In the genomic region with DNA sequence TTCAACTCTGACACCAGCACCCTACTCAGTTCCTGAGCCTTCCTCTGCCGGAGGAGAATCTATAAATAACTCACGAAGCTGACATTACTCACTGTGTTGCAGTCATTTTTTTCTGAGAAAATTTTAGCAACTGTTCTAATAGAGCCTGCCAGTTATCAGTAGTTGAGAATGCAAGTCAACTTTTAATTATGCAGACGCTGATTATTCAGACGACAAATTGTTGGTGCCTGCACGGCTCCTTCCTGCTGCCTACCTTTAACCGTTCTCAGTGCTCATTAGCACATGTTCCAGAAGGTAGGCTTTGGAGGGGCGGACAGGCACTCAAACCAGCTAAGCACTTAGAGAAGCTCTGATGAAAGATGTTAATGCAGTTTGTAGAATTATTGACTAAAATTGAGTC, we compare ENCODE assay signal across 32 mouse cellular contexts. TPM values are rescaled to one million over a fixed set of nuclear protein-coding genes. Genes with fewer than 3 reads are reported as not detected.
A peak's percentile ranks its signal among the peaks of the same experiment; 100 is the strongest.
DNase-seq lines count a peak whose midpoint lies in the region; ATAC-seq and TF ChIP-seq lines count a peak whose summit lies in the region.
"Had no signal": no experiment of that assay in that cellular context is flagged by ENCODE, and none has a peak within 500 bp of the region (broad histone marks: within the 10 kb centered on the region; RNA-seq: fewer than 3 reads in every experiment).

No protein-coding gene starts in this region.

- TF ChIP-seq CTCF in midbrain, postnatal 0 days (IDR thresholded peaks at IDR 0.05), result no peak

- ATAC-seq in forebrain, embryonic 14.5 days, result no peak
- ATAC-seq in heart, embryonic 14.5 days (ENCODE audit: insufficient number of reproducible peaks, insufficient read depth, low FRiP score, low read depth), result no peak
- no peak for ATAC-seq in midbrain, postnatal 0 days (ENCODE audit: low FRiP score)
- ATAC-seq in midbrain, embryonic 16.5 days, result no peak
- ATAC-seq: inflammation-experienced regulatory T-cells, adult 6 months; Patski had no signal

- H3K9ac ChIP-seq in forebrain, embryonic 14.5 days (ENCODE audit: low read length), result no peak overlapping the region
- peak overlapping the region; percentile 21; the same call in 1 of the 2 replicates for H3K9ac ChIP-seq in heart, embryonic 14.5 days (ENCODE audit: low read length)
- H3K9ac ChIP-seq in midbrain, postnatal 0 days (replicated peaks; ENCODE audit: low read length, poor library complexity, severe bottlenecking), result no peak overlapping the region
- no peak overlapping the region for H3K9ac ChIP-seq in midbrain, embryonic 16.5 days (ENCODE audit: low read depth, low read length)
- H3K9ac ChIP-seq: embryonic facial prominence, embryonic 13.5 days; hindbrain, embryonic 15.5 days; limb, embryonic 12.5 days; liver, embryonic 15.5 days; lung, embryonic 14.5 days; neural tube, embryonic 12.5 days had no signal

- no peak overlapping the region for H3K4me2 ChIP-seq in forebrain, embryonic 14.5 days (ENCODE audit: low read length)
- H3K4me2 ChIP-seq in heart, embryonic 14.5 days (ENCODE audit: low read length), result peak overlapping the region; percentile 42
- H3K4me2 ChIP-seq in midbrain, postnatal 0 days (ENCODE audit: low read depth, low read length, poor library complexity, severe bottlenecking), result no peak overlapping the region
- no peak overlapping the region for H3K4me2 ChIP-seq in midbrain, embryonic 16.5 days (ENCODE audit: low read length)
- H3K4me2 ChIP-seq: embryonic facial prominence, embryonic 13.5 days; heart, embryonic 11.5 days; hindbrain, embryonic 15.5 days; limb, embryonic 12.5 days; liver, embryonic 15.5 days; lung, embryonic 14.5 days; neural tube, embryonic 12.5 days had no signal

- H3K4me3 ChIP-seq in forebrain, embryonic 14.5 days (ENCODE audit: low read depth, low read length), result no peak overlapping the region
- no peak overlapping the region for H3K4me3 ChIP-seq in forebrain, embryonic 10.5 days
- no peak overlapping the region for H3K4me3 ChIP-seq in heart, embryonic 14.5 days (ENCODE audit: control insufficient read depth in 1 of 2, insufficient read depth in 1 of 2, low read depth in 1 of 2, low read length in 2 of 2)
- no peak overlapping the region for H3K4me3 ChIP-seq in heart, embryonic 10.5 days
- no peak overlapping the region for H3K4me3 ChIP-seq in midbrain, postnatal 0 days (ENCODE audit: low read depth, low read length)
- no peak overlapping the region for H3K4me3 ChIP-seq in midbrain, embryonic 16.5 days (ENCODE audit: low read depth, low read length)
- H3K4me3 ChIP-seq: embryonic facial prominence, embryonic 13.5 days; hindbrain, embryonic 10.5 days; hindbrain, embryonic 15.5 days; left cerebral cortex, adult 2 months; limb, embryonic 12.5 days; liver, embryonic 15.5 days; neural tube, embryonic 12.5 days had no signal

- H3K27ac ChIP-seq in forebrain, embryonic 14.5 days (ENCODE audit: low read depth, low read length), result 0 out of 2 replicates have a peak overlapping the region, but pooled peaks have one; percentile 27
- no peak overlapping the region for H3K27ac ChIP-seq in forebrain, embryonic 10.5 days
- H3K27ac ChIP-seq in heart, embryonic 14.5 days (replicated peaks in 1 of 2; ENCODE audit: control insufficient read depth in 1 of 2, insufficient read depth in 1 of 2, low read depth in 2 of 2, low read length in 2 of 2), result peak overlapping the region in 1 of 2 experiments; percentile 15; a peak in 2 of 4 replicates
- no peak overlapping the region for H3K27ac ChIP-seq in heart, embryonic 10.5 days
- peak overlapping the region; percentile 47; the same call in 1 of the 2 replicates for H3K27ac ChIP-seq in midbrain, postnatal 0 days (ENCODE audit: low read depth, low read length)
- no peak overlapping the region; the same call in 1 of the 2 replicates for H3K27ac ChIP-seq in midbrain, embryonic 16.5 days (ENCODE audit: low read length)
- H3K27ac ChIP-seq: embryonic facial prominence, embryonic 13.5 days; hindbrain, embryonic 10.5 days; hindbrain, embryonic 15.5 days; limb, embryonic 12.5 days; liver, embryonic 15.5 days; neural tube, embryonic 12.5 days had no signal

- no peaks in the 10 kb centered on the region for H3K27me3 ChIP-seq in forebrain, embryonic 14.5 days (replicated peaks; ENCODE audit: control insufficient read depth, insufficient read depth, low read length)
- no peaks in the 10 kb centered on the region for H3K27me3 ChIP-seq in forebrain, embryonic 10.5 days (ENCODE audit: poor library complexity, severe bottlenecking)
- H3K27me3 ChIP-seq in heart, embryonic 14.5 days (ENCODE audit: control insufficient read depth, insufficient read depth, low read length), result no peaks in the 10 kb centered on the region
- H3K27me3 ChIP-seq in heart, embryonic 10.5 days (ENCODE audit: insufficient read depth, poor library complexity, severe bottlenecking), result no peaks in the 10 kb centered on the region
- no peaks in the 10 kb centered on the region for H3K27me3 ChIP-seq in midbrain, postnatal 0 days (ENCODE audit: insufficient read depth, low read length)
- no peaks in the 10 kb centered on the region for H3K27me3 ChIP-seq in midbrain, embryonic 16.5 days (ENCODE audit: control insufficient read depth, insufficient read depth, low read depth, low read length)
- H3K27me3 ChIP-seq: embryonic facial prominence, embryonic 13.5 days; hindbrain, embryonic 15.5 days; limb, embryonic 12.5 days; liver, embryonic 15.5 days; neural tube, embryonic 12.5 days; Patski had no signal

- DNase-seq in forebrain, embryonic 14.5 days (ENCODE audit: low spot score), result peak; percentile 15
- no peak for DNase-seq in forebrain, embryonic 10.5 days (ENCODE audit: extremely low spot score, low spot score)
- DNase-seq in heart, embryonic 10.5 days (ENCODE audit: low spot score), result no peak
- no peak for DNase-seq in midbrain, postnatal 0 days (ENCODE audit: low spot score)
- no peak for DNase-seq in urinary bladder, postnatal 10 days (ENCODE audit: low spot score)
- DNase-seq: adrenal gland, postnatal 10 days; cerebellum, adult 11-12 months; cerebellum, adult 9-11 months; gastrocnemius, postnatal 25 days; kidney, adult 11 months; kidney, postnatal 14 days; lung, embryonic 14.5 days; lung, postnatal 14 days; midbrain, embryonic 14.5 days; right cerebral cortex, adult 18-20 months; spleen, adult 18-20 months; thymus, adult 18-20 months; thymus, postnatal 25 days had no signal

- no peaks in the 10 kb centered on the region for H3K4me1 ChIP-seq in forebrain, embryonic 14.5 days (ENCODE audit: control insufficient read depth, insufficient read depth, low read length)
- no peaks in the 10 kb centered on the region for H3K4me1 ChIP-seq in forebrain, embryonic 10.5 days
- H3K4me1 ChIP-seq in heart, embryonic 14.5 days (ENCODE audit: control insufficient read depth in 2 of 2, insufficient read depth in 2 of 2, low read length in 2 of 2), result peaks cover 2 to 15% of the 10 kb centered on the region in 2 experiments
- H3K4me1 ChIP-seq in heart, embryonic 10.5 days, result peaks cover 15% of the 10 kb centered on the region
- no peaks in the 10 kb centered on the region for H3K4me1 ChIP-seq in midbrain, postnatal 0 days (ENCODE audit: insufficient read depth, low read length)
- peaks cover 7% of the 10 kb centered on the region for H3K4me1 ChIP-seq in midbrain, embryonic 16.5 days (ENCODE audit: control insufficient read depth, insufficient read depth, low read length)
- H3K4me1 ChIP-seq: embryonic facial prominence, embryonic 13.5 days; hindbrain, embryonic 10.5 days; hindbrain, embryonic 15.5 days; limb, embryonic 12.5 days; neural tube, embryonic 12.5 days had no signal

- 59% methylated on average over 7 of the region's 7 CpGs for WGBS in forebrain, embryonic 14.5 days
- 90% methylated on average over 7 of the region's 7 CpGs for WGBS in forebrain, embryonic 10.5 days
- WGBS in heart, embryonic 14.5 days, result 29% methylated on average over 7 of the region's 7 CpGs
- WGBS in heart, embryonic 10.5 days, result 63% methylated on average over 7 of the region's 7 CpGs
- WGBS in midbrain, postnatal 0 days, result 72% methylated on average over 7 of the region's 7 CpGs
- 72% methylated on average over 7 of the region's 7 CpGs for WGBS in midbrain, embryonic 16.5 days

- H3K36me3 ChIP-seq in forebrain, embryonic 14.5 days (ENCODE audit: control insufficient read depth, insufficient read depth, low read length), result peaks cover 2% of the 10 kb centered on the region; the same call in 1 of the 2 replicates
- peaks cover 4% of the 10 kb centered on the region for H3K36me3 ChIP-seq in forebrain, embryonic 10.5 days (replicated peaks)
- peaks cover 16% of the 10 kb centered on the region; the same call in 1 of the 2 replicates for H3K36me3 ChIP-seq in heart, embryonic 14.5 days (ENCODE audit: control insufficient read depth, insufficient read depth, low read length)
- peaks cover 19% of the 10 kb centered on the region; the same call in 1 of the 2 replicates for H3K36me3 ChIP-seq in heart, embryonic 10.5 days
- no peaks in the 10 kb centered on the region for H3K36me3 ChIP-seq in midbrain, postnatal 0 days (ENCODE audit: insufficient read depth, low read length)
- no peaks in the 10 kb centered on the region; the same call in 1 of the 2 replicates for H3K36me3 ChIP-seq in midbrain, embryonic 16.5 days (ENCODE audit: control insufficient read depth, insufficient read depth, low read length)
- H3K36me3 ChIP-seq: hindbrain, embryonic 15.5 days; liver, embryonic 15.5 days; neural tube, embryonic 12.5 days had no signal

- no peaks in the 10 kb centered on the region for H3K9me3 ChIP-seq in forebrain, embryonic 14.5 days (replicated peaks; ENCODE audit: control insufficient read depth, low read length)
- H3K9me3 ChIP-seq in forebrain, embryonic 10.5 days, result no peaks in the 10 kb centered on the region
- no peaks in the 10 kb centered on the region for H3K9me3 ChIP-seq in heart, embryonic 14.5 days (ENCODE audit: control insufficient read depth, low read length)
- H3K9me3 ChIP-seq in heart, embryonic 10.5 days, result no peaks in the 10 kb centered on the region
- H3K9me3 ChIP-seq in midbrain, postnatal 0 days (ENCODE audit: low read length), result no peaks in the 10 kb centered on the region
- H3K9me3 ChIP-seq in midbrain, embryonic 16.5 days (replicated peaks; ENCODE audit: control insufficient read depth, low read length, poor library complexity, severe bottlenecking), result no peaks in the 10 kb centered on the region
- H3K9me3 ChIP-seq: embryonic facial prominence, embryonic 13.5 days; hindbrain, embryonic 10.5 days; hindbrain, embryonic 15.5 days; limb, embryonic 12.5 days; liver, embryonic 15.5 days; neural tube, embryonic 12.5 days had no signal

RNA-seq across cellular contexts. Expression of a gene that starts 25.0 kb away (rescaled TPM):
- polyA plus RNA-seq in forebrain, embryonic 14.5 days (2014; fragmentation: Nextera tagmentation; extraction: Ambion mirVana), result 23.6 and 35.0 TPM in 2 replicates
- polyA plus RNA-seq in forebrain, embryonic 10.5 days (2016; fragmentation: Nextera tagmentation; extraction: Ambion mirVana), result 105 and 108 TPM in 2 replicates
- 27.8 and 32.4 TPM in 2 replicates for polyA plus RNA-seq in heart, embryonic 14.5 days (2014; fragmentation: Nextera tagmentation; extraction: Ambion mirVana)
- 53.6 and 168 TPM in 2 replicates for polyA plus RNA-seq in heart, embryonic 10.5 days (2016; fragmentation: Nextera tagmentation; extraction: Ambion mirVana)
- 50.6 and 92.0 TPM in 2 replicates for total RNA-seq in midbrain, postnatal 0 days (2014; rRNA removed)
- polyA plus RNA-seq in midbrain, postnatal 0 days (2015; fragmentation: Nextera tagmentation; extraction: Ambion mirVana), result 34.3 and 44.6 TPM in 2 replicates
- polyA plus RNA-seq in midbrain, embryonic 16.5 days (2015; fragmentation: Nextera tagmentation; extraction: Ambion mirVana), result 28.5 and 31.8 TPM in 2 replicates
- total RNA-seq: MEL had no signal

RNA-seq across cellular contexts. Expression of a gene that starts 41.9 kb away (rescaled TPM):
- not detected in 2 replicates for polyA plus RNA-seq in forebrain, embryonic 14.5 days (2014; fragmentation: Nextera tagmentation; extraction: Ambion mirVana)
- 0.06 TPM in 1 of 2 replicates, not detected in the other for polyA plus RNA-seq in forebrain, embryonic 10.5 days (2016; fragmentation: Nextera tagmentation; extraction: Ambion mirVana)
- polyA plus RNA-seq in heart, embryonic 14.5 days (2014; fragmentation: Nextera tagmentation; extraction: Ambion mirVana), result not detected in 2 replicates
- 3.6 and 98.2 TPM in 2 replicates for polyA plus RNA-seq in heart, embryonic 10.5 days (2016; fragmentation: Nextera tagmentation; extraction: Ambion mirVana)
- total RNA-seq in midbrain, postnatal 0 days (2014; rRNA removed), result not detected in 2 replicates
- polyA plus RNA-seq in midbrain, postnatal 0 days (2015; fragmentation: Nextera tagmentation; extraction: Ambion mirVana), result 0.11 TPM in 1 of 2 replicates, not detected in the other
- polyA plus RNA-seq in midbrain, embryonic 16.5 days (2015; fragmentation: Nextera tagmentation; extraction: Ambion mirVana), result not detected in 2 replicates
- total RNA-seq: gastrocnemius, postnatal 25 days; left cerebral cortex, postnatal 25 days; MEL had no signal
- polyA plus RNA-seq: hindbrain, embryonic 10.5 days; inflammation-experienced regulatory T-cells, adult 6 months; midbrain, embryonic 14.5 days had no signal

RNA-seq across cellular contexts. Expression of a gene that starts 49.2 kb away (rescaled TPM):
- 10.7 and 12.1 TPM in 2 replicates for polyA plus RNA-seq in forebrain, embryonic 14.5 days (2014; fragmentation: Nextera tagmentation; extraction: Ambion mirVana)
- 18.5 and 20.4 TPM in 2 replicates for polyA plus RNA-seq in forebrain, embryonic 10.5 days (2016; fragmentation: Nextera tagmentation; extraction: Ambion mirVana)
- polyA plus RNA-seq in heart, embryonic 14.5 days (2014; fragmentation: Nextera tagmentation; extraction: Ambion mirVana), result 13.8 and 15.2 TPM in 2 replicates
- 13.6 and 15.3 TPM in 2 replicates for polyA plus RNA-seq in heart, embryonic 10.5 days (2016; fragmentation: Nextera tagmentation; extraction: Ambion mirVana)
- total RNA-seq in midbrain, postnatal 0 days (2014; rRNA removed), result 11.0 and 16.7 TPM in 2 replicates
- 15.2 and 16.8 TPM in 2 replicates for polyA plus RNA-seq in midbrain, postnatal 0 days (2015; fragmentation: Nextera tagmentation; extraction: Ambion mirVana)
- 17.3 TPM in 2 replicates for polyA plus RNA-seq in midbrain, embryonic 16.5 days (2015; fragmentation: Nextera tagmentation; extraction: Ambion mirVana)

RNA-seq across cellular contexts. Expression of a gene that starts 49.3 kb away (rescaled TPM):
- 64.5 and 74.2 TPM in 2 replicates for polyA plus RNA-seq in forebrain, embryonic 14.5 days (2014; fragmentation: Nextera tagmentation; extraction: Ambion mirVana)
- 194 and 213 TPM in 2 replicates for polyA plus RNA-seq in forebrain, embryonic 10.5 days (2016; fragmentation: Nextera tagmentation; extraction: Ambion mirVana)
- 82.8 and 87.4 TPM in 2 replicates for polyA plus RNA-seq in heart, embryonic 14.5 days (2014; fragmentation: Nextera tagmentation; extraction: Ambion mirVana)
- 127 and 143 TPM in 2 replicates for polyA plus RNA-seq in heart, embryonic 10.5 days (2016; fragmentation: Nextera tagmentation; extraction: Ambion mirVana)
- 35.9 and 47.6 TPM in 2 replicates for total RNA-seq in midbrain, postnatal 0 days (2014; rRNA removed)
- 43.8 TPM in 2 replicates for polyA plus RNA-seq in midbrain, postnatal 0 days (2015; fragmentation: Nextera tagmentation; extraction: Ambion mirVana)
- 50.6 and 50.7 TPM in 2 replicates for polyA plus RNA-seq in midbrain, embryonic 16.5 days (2015; fragmentation: Nextera tagmentation; extraction: Ambion mirVana)

RNA-seq across cellular contexts. Expression of a gene that starts 57.1 kb away (rescaled TPM):
- polyA plus RNA-seq in forebrain, embryonic 14.5 days (2014; fragmentation: Nextera tagmentation; extraction: Ambion mirVana), result 4.9 and 6.9 TPM in 2 replicates
- polyA plus RNA-seq in forebrain, embryonic 10.5 days (2016; fragmentation: Nextera tagmentation; extraction: Ambion mirVana), result 5.8 and 6.4 TPM in 2 replicates
- 3.1 and 3.7 TPM in 2 replicates for polyA plus RNA-seq in heart, embryonic 14.5 days (2014; fragmentation: Nextera tagmentation; extraction: Ambion mirVana)
- 6.9 and 7.6 TPM in 2 replicates for polyA plus RNA-seq in heart, embryonic 10.5 days (2016; fragmentation: Nextera tagmentation; extraction: Ambion mirVana)
- total RNA-seq in midbrain, postnatal 0 days (2014; rRNA removed), result 17.4 and 29.7 TPM in 2 replicates
- 4.5 and 4.8 TPM in 2 replicates for polyA plus RNA-seq in midbrain, postnatal 0 days (2015; fragmentation: Nextera tagmentation; extraction: Ambion mirVana)
- 7.4 and 7.6 TPM in 2 replicates for polyA plus RNA-seq in midbrain, embryonic 16.5 days (2015; fragmentation: Nextera tagmentation; extraction: Ambion mirVana)

Comparison
In these comparisons a context has a peak if more than half of its experiments do, and no peak if none do; other contexts are left out.
1. H3K27ac ChIP-seq: peak in forebrain, embryonic 14.5 days (single experiment) and midbrain, postnatal 0 days (single experiment); none in forebrain, embryonic 10.5 days (single experiment), heart, embryonic 10.5 days (single experiment) and midbrain, embryonic 16.5 days (single experiment).